Mouse (Mus musculus): ENCODE results near the gene Plk5. TPM values are rescaled to one million over a fixed set of nuclear protein-coding genes. Genes with fewer than 3 reads are reported as not detected.

The Plk5 gene
- total and polyA plus RNA-seq, 2 experiments from 2014 or later, result 12.5 to 17.5 TPM

- Histone ChIP-seq H3K4me1 (ENCODE audit: insufficient read depth, low read length) (peaks cover 18% of the 10 kb centered on the region), H3K27me3 (ENCODE audit: insufficient read depth, low read length) (no peaks in the 10 kb centered on the region), H3K4me2 (ENCODE audit: low read depth, low read length, poor library complexity, severe bottlenecking) (peak overlapping the region; percentile 74), H3K4me3 (ENCODE audit: low read depth, low read length) (peak overlapping the region; percentile 73), H3K27ac (ENCODE audit: low read depth, low read length) (peak overlapping the region; percentile 99), H3K9ac (replicated peaks; ENCODE audit: low read length, poor library complexity, severe bottlenecking) (peak overlapping the region; percentile 54), H3K9me3 (ENCODE audit: low read length) (no peaks in the 10 kb centered on the region), H3K36me3 (ENCODE audit: insufficient read depth, low read length) (peaks cover 38% of the 10 kb centered on the region)
- DNase-seq (ENCODE audit: low spot score) (no peak), ATAC-seq (ENCODE audit: low FRiP score) (no peak)
- WGBS, result 41% methylated on average over 8 of the region's 8 CpGs
- no peak; the same call in 1 of the 2 replicates for TF ChIP-seq CTCF (IDR thresholded peaks at IDR 0.05)
Observed at GRCm38 (mm10) chr10:80397524-80398173, 41.4 kb downstream of the Plk5 start.

- no peak; the same call in none of the 2 replicates for TF ChIP-seq CTCF (IDR thresholded peaks at IDR 0.05)
- whole genome bisulfite sequencing, result 0% methylated on average over 1 of the region's 1 CpGs
Observed at GRCm38 (mm10) chr10:80398174-80398535, 41.9 kb downstream of the Plk5 start.

GRCm38 (mm10) chr10:80398719-80399190 is 42.5 kb downstream of the Plk5 start:
- Histone ChIP-seq H3K4me3 (ENCODE audit: low read depth, low read length) (peak overlapping the region; percentile 73), H3K27ac (ENCODE audit: low read depth, low read length) (peak overlapping the region; percentile 99), H3K9ac (replicated peaks; ENCODE audit: low read length, poor library complexity, severe bottlenecking) (peak overlapping the region; percentile 97), H3K27me3 (ENCODE audit: insufficient read depth, low read length) (no peaks in the 10 kb centered on the region), H3K9me3 (ENCODE audit: low read length) (no peaks in the 10 kb centered on the region), H3K4me1 (ENCODE audit: insufficient read depth, low read length) (peaks cover 18% of the 10 kb centered on the region), H3K4me2 (ENCODE audit: low read depth, low read length, poor library complexity, severe bottlenecking) (peak overlapping the region; percentile 74), H3K36me3 (ENCODE audit: insufficient read depth, low read length) (peaks cover 38% of the 10 kb centered on the region)
- no peak for TF ChIP-seq CTCF (IDR thresholded peaks at IDR 0.05)
- DNase-seq (ENCODE audit: low spot score) (peak; percentile 99), ATAC-seq (ENCODE audit: low FRiP score) (peak; percentile 86)
- WGBS, result under 1% methylated on average over 45 of the region's 59 CpGs

More at GRCm38 (mm10) chr10:80398174-80398535, 41.9 kb downstream of the Plk5 start:
- Histone ChIP-seq H3K9ac (replicated peaks; ENCODE audit: low read length, poor library complexity, severe bottlenecking) (peak overlapping the region; percentile 97), H3K27ac (ENCODE audit: low read depth, low read length) (peak overlapping the region; percentile 99), H3K9me3 (ENCODE audit: low read length) (no peaks in the 10 kb centered on the region), H3K4me2 (ENCODE audit: low read depth, low read length, poor library complexity, severe bottlenecking) (peak overlapping the region; percentile 74), H3K36me3 (ENCODE audit: insufficient read depth, low read length) (peaks cover 38% of the 10 kb centered on the region), H3K27me3 (ENCODE audit: insufficient read depth, low read length) (no peaks in the 10 kb centered on the region), H3K4me3 (ENCODE audit: low read depth, low read length) (peak overlapping the region; percentile 73), H3K4me1 (ENCODE audit: insufficient read depth, low read length) (peaks cover 18% of the 10 kb centered on the region)
- ATAC-seq (ENCODE audit: low FRiP score) (no peak), DNase-seq (ENCODE audit: low spot score) (no peak)

- peak; percentile 100 for DNase-seq (ENCODE audit: low spot score)
- H3K4me3 ChIP-seq (ENCODE audit: low read depth, low read length), result peak within 1 kb of the TSS; percentile 73
- WGBS, result under 1% methylated on average over 66 of the region's 82 CpGs
- TF ChIP-seq CTCF (IDR thresholded peaks at IDR 0.05), result no peak
- peak within 1 kb of the TSS; percentile 99 for H3K27ac ChIP-seq (ENCODE audit: low read depth, low read length)
- peak; percentile 97 for ATAC-seq (ENCODE audit: low FRiP score)
- no peaks in the 10 kb centered on the region for H3K9me3 ChIP-seq (ENCODE audit: low read length)
- peak within 1 kb of the TSS; percentile 97 for H3K9ac ChIP-seq (replicated peaks; ENCODE audit: low read length, poor library complexity, severe bottlenecking)
- H3K27me3 ChIP-seq (ENCODE audit: insufficient read depth, low read length), result no peaks in the 10 kb centered on the region
- peaks cover 37% of the 10 kb centered on the region for H3K36me3 ChIP-seq (ENCODE audit: insufficient read depth, low read length)
- H3K4me1 ChIP-seq (ENCODE audit: insufficient read depth, low read length), result peaks cover 18% of the 10 kb centered on the region
- H3K4me2 ChIP-seq (ENCODE audit: low read depth, low read length, poor library complexity, severe bottlenecking), result peak within 1 kb of the TSS; percentile 74
Observed at GRCm38 (mm10) chr10:80399191-80399972, 43.1 kb downstream of the Plk5 start, which contains the start of gene Mbd3. Mbd3 (minus strand) TSS chr10:80399550.

- DNase-seq (ENCODE audit: low spot score) (no peak), ATAC-seq (ENCODE audit: low FRiP score) (no peak)
- peaks cover 18% of the 10 kb centered on the region for H3K4me1 ChIP-seq (ENCODE audit: insufficient read depth, low read length)
- peak overlapping the region; percentile 55 for H3K4me2 ChIP-seq (ENCODE audit: low read depth, low read length, poor library complexity, severe bottlenecking)
- TF ChIP-seq CTCF (IDR thresholded peaks at IDR 0.05), result no peak
- no peaks in the 10 kb centered on the region for H3K27me3 ChIP-seq (ENCODE audit: insufficient read depth, low read length)
- H3K9me3 ChIP-seq (ENCODE audit: low read length), result no peaks in the 10 kb centered on the region
- H3K27ac ChIP-seq (ENCODE audit: low read depth, low read length), result peak overlapping the region; percentile 99
- 15% methylated on average over 17 of the region's 17 CpGs for WGBS
- peak overlapping the region; percentile 51; the same call in 1 of the 2 replicates for H3K9ac ChIP-seq (replicated peaks; ENCODE audit: low read length, poor library complexity, severe bottlenecking)
- H3K36me3 ChIP-seq (ENCODE audit: insufficient read depth, low read length), result peaks cover 30% of the 10 kb centered on the region
- H3K4me3 ChIP-seq (ENCODE audit: low read depth, low read length), result peak overlapping the region; percentile 73
Observed at GRCm38 (mm10) chr10:80399973-80400703, 43.9 kb downstream of the Plk5 start.

All from midbrain, postnatal 0 days (tissue).